In the genomic region with DNA sequence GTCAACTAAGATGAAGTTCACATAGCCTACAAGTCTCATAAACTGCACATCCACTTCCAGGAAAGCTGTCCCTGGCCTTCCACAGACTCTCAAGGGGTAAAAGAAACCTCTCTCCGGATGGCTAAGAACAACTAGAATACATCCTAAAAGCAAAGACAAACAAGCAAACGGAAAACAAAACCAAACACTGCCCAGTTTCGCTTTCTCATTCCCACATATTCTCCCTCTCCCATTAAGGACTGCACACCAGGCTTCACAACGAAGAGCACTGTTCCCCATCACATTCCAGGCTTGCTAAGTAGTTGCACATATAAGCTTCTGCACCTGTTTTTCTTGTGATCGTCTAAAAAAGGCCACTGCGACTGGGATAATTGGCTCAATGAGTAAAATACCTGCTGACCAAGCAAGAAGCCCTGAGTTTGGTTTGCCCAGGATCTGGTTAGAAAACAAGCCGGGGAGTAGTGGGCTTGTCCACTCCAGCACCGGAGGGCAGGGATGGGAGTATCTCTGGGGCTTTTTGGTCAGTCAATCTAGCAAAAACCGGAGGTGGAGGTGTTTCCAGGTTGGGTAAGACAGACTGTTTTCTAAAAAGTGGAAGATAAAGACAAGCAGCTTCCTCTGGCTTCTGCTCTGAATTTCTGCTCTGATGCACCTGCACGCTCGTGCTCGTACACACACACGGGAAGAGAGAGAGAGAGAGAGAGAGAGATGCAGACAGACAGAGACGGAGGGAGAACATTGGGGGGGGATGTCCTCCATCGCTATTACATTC, we compare ENCODE assay signal across 8 mouse cellular contexts. TPM values are rescaled to one million over a fixed set of nuclear protein-coding genes. Genes with fewer than 3 reads are reported as not detected.
A peak's percentile ranks its signal among the peaks of the same experiment; 100 is the strongest.
DNase-seq lines count a peak whose midpoint lies in the region; ATAC-seq and TF ChIP-seq lines count a peak whose summit lies in the region.

No protein-coding gene starts in this region.

- peak overlapping the region; percentile 89 for H3K4me3 ChIP-seq in left cerebral cortex, adult 2 months
- peak overlapping the region; percentile 98 for H3K4me3 ChIP-seq in hindbrain, postnatal 0 days (ENCODE audit: low read length)
- H3K4me3 ChIP-seq in midbrain, embryonic 15.5 days: peak overlapping the region; percentile 76

- H3K9ac ChIP-seq in hindbrain, postnatal 0 days (replicated peaks; ENCODE audit: low read length): peak overlapping the region; percentile 91
- H3K9ac ChIP-seq in midbrain, embryonic 15.5 days: peak overlapping the region; percentile 72

- H3K4me1 ChIP-seq in hindbrain, postnatal 0 days (ENCODE audit: insufficient read depth, low read length): peaks cover 10% of the 10 kb centered on the region
- peaks cover 20% of the 10 kb centered on the region for H3K4me1 ChIP-seq in midbrain, embryonic 15.5 days

- H3K27ac ChIP-seq in left cerebral cortex, adult 2 months: peak overlapping the region; percentile 37
- peak overlapping the region; percentile 82; the same call in 1 of the 2 replicates for H3K27ac ChIP-seq in hindbrain, postnatal 0 days
- no peak overlapping the region for H3K27ac ChIP-seq in midbrain, embryonic 15.5 days

- DNase-seq in left cerebral cortex, adult 2 months (ENCODE audit: extremely low spot score in 1 of 2, low spot score in 2 of 2): no peak
- no peak for DNase-seq in left cerebral cortex, postnatal 10 days (ENCODE audit: extremely low spot score in 1 of 2, low spot score in 2 of 2)
- peak; percentile 12 for DNase-seq in c-Kit-positive CD71-negative TER-119-negative erythroid progenitor cells, embryonic 14.5 days (ENCODE audit: low read depth)
- peak; percentile 6 for DNase-seq in hindbrain, postnatal 0 days (ENCODE audit: low spot score)
- DNase-seq in frontal cortex, postnatal 10 days (ENCODE audit: low spot score in 2 of 2): no peak
- DNase-seq in cerebellum, adult 9-11 months: no peak
- no peak for DNase-seq in adrenal gland, postnatal 36 days

- TF ChIP-seq CTCF in left cerebral cortex, adult 2 months (IDR thresholded peaks at IDR 0.05): no peak
- TF ChIP-seq CTCF in hindbrain, postnatal 0 days (IDR thresholded peaks at IDR 0.05; ENCODE audit: low read depth): no peak

- H3K36me3 ChIP-seq in hindbrain, postnatal 0 days (ENCODE audit: insufficient read depth, low read length): peaks cover 11% of the 10 kb centered on the region; the same call in 1 of the 2 replicates
- H3K36me3 ChIP-seq in midbrain, embryonic 15.5 days (replicated peaks): no peaks in the 10 kb centered on the region; the same call in 1 of the 2 replicates

- H3K4me2 ChIP-seq in hindbrain, postnatal 0 days (ENCODE audit: low read depth, low read length): peak overlapping the region; percentile 98
- peak overlapping the region; percentile 88 for H3K4me2 ChIP-seq in midbrain, embryonic 15.5 days

- H3K27me3 ChIP-seq in hindbrain, postnatal 0 days (ENCODE audit: insufficient read depth, low read length): no peaks in the 10 kb centered on the region
- no peaks in the 10 kb centered on the region for H3K27me3 ChIP-seq in midbrain, embryonic 15.5 days (replicated peaks)

- H3K9me3 ChIP-seq in hindbrain, postnatal 0 days (ENCODE audit: low read length): no peaks in the 10 kb centered on the region
- no peaks in the 10 kb centered on the region for H3K9me3 ChIP-seq in midbrain, embryonic 15.5 days

- WGBS in hindbrain, postnatal 0 days: 28% methylated on average over 15 of the region's 15 CpGs
- WGBS in midbrain, embryonic 15.5 days: 27% methylated on average over 15 of the region's 15 CpGs

- intact Hi-C loops in left cerebral cortex, adult 2 months (cut with DNase I): loop anchor here (1.0 to 5.0 kb wide), 2 partner anchors 26 to 98 kb away; a partner anchor contains a TSS
- intact Hi-C loops in left cerebral cortex, postnatal 10 days (cut with DNase I): no loop called here

- peak; percentile 12; the same call in 1 of the 2 replicates for ATAC-seq in hindbrain, postnatal 0 days
- 0 out of 2 replicates have a peak, but pooled peaks have one; percentile 27 for ATAC-seq in midbrain, embryonic 15.5 days (replicated peaks)

RNA-seq across cellular contexts. Expression of a gene that starts 0.9 kb away (rescaled TPM):
- 10 to 100 TPM; 28.9 to 31.5 TPM for total RNA-seq in left cerebral cortex, adult 2 months (2021)
- 10 to 100 TPM; 33.3 to 34.0 TPM for total RNA-seq in left cerebral cortex, postnatal 10 days (2021)
- 24.9 and 31.3 TPM in 2 replicates for total RNA-seq in hindbrain, postnatal 0 days (2014; rRNA removed)
- 69.7 and 78.5 TPM in 2 replicates for polyA plus RNA-seq in hindbrain, postnatal 0 days (2015; fragmentation: Nextera tagmentation; extraction: Ambion mirVana)
- polyA plus RNA-seq in midbrain, embryonic 15.5 days (2015; fragmentation: Nextera tagmentation; extraction: Ambion mirVana): 79.5 and 81.8 TPM in 2 replicates
- 10 to 100 TPM; 87.4 to 99.4 TPM for total RNA-seq in adrenal gland, postnatal 36 days (2021)

RNA-seq across cellular contexts. Expression of a gene that starts 0.9 kb away (rescaled TPM):
- total RNA-seq in left cerebral cortex, adult 2 months (2021): 10 to 100 TPM; 95.6 to 97.8 TPM
- total RNA-seq in left cerebral cortex, postnatal 10 days (2021): 100 to 1,000 TPM; 104 to 112 TPM
- 83.7 and 86.6 TPM in 2 replicates for total RNA-seq in hindbrain, postnatal 0 days (2014; rRNA removed)
- polyA plus RNA-seq in hindbrain, postnatal 0 days (2015; fragmentation: Nextera tagmentation; extraction: Ambion mirVana): 27.5 and 27.6 TPM in 2 replicates
- 34.5 and 36.6 TPM in 2 replicates for polyA plus RNA-seq in midbrain, embryonic 15.5 days (2015; fragmentation: Nextera tagmentation; extraction: Ambion mirVana)
- 10 to 100 TPM; 34.9 to 36.4 TPM for total RNA-seq in adrenal gland, postnatal 36 days (2021)

RNA-seq across cellular contexts. Expression of a gene that starts 26.3 kb away (rescaled TPM):
- 100 to 1,000 TPM; 124 to 126 TPM for total RNA-seq in left cerebral cortex, adult 2 months (2021)
- 100 to 1,000 TPM; 115 to 124 TPM for total RNA-seq in left cerebral cortex, postnatal 10 days (2021)
- total RNA-seq in hindbrain, postnatal 0 days (2014; rRNA removed): 30.5 and 35.8 TPM in 2 replicates
- polyA plus RNA-seq in hindbrain, postnatal 0 days (2015; fragmentation: Nextera tagmentation; extraction: Ambion mirVana): 23.5 and 24.4 TPM in 2 replicates
- polyA plus RNA-seq in midbrain, embryonic 15.5 days (2015; fragmentation: Nextera tagmentation; extraction: Ambion mirVana): 34.8 and 37.0 TPM in 2 replicates
- total RNA-seq in adrenal gland, postnatal 36 days (2021): 10 to 100 TPM; 48.5 to 52.1 TPM

Comparison
In these comparisons a context has a peak if more than half of its experiments do, and no peak if none do; other contexts are left out.
1. DNase-seq: peak in c-Kit-positive CD71-negative TER-119-negative erythroid progenitor cells, embryonic 14.5 days (single experiment) and hindbrain, postnatal 0 days (single experiment); none in left cerebral cortex, adult 2 months (0 of 2), left cerebral cortex, postnatal 10 days (0 of 2), frontal cortex, postnatal 10 days (0 of 2), cerebellum, adult 9-11 months (single experiment) and adrenal gland, postnatal 36 days (0 of 2).
2. Peak in every context shown above with its lines, with median percentiles within 50 percentile points of each other: H3K4me3 ChIP-seq.